Mouse (Mus musculus): Measurements from ENCODE around the gene Ifi203. TPM values are rescaled to one million over a fixed set of nuclear protein-coding genes. Genes with fewer than 3 reads are reported as not detected.
"Not testable (repeated sequence)": the region's sequence is repeated elsewhere in the genome, so short reads cannot be mapped to it uniquely, and the experiment has no call there.

Gene Ifi203
- total and polyA plus RNA-seq, 3 experiments: 3.3 to 12.3 (median 9.5) TPM

- not testable (repeated sequence) for DNase-seq
Observed at GRCm38 (mm10) chr1:173889741-173890140, 52.7 kb downstream of the Ifi203 start.

- not testable (repeated sequence) for DNase-seq
Observed at GRCm38 (mm10) chr1:173887026-173887787, 55.3 kb downstream of the Ifi203 start.

GRCm38 (mm10) chr1:173880004-173880666, 62.3 kb downstream of the Ifi203 start:
- DNase-seq: peak; percentile 4

GRCm38 (mm10) chr1:173879225-173879987, 63.1 kb downstream of the Ifi203 start:
- not testable (repeated sequence) for DNase-seq

- DNase-seq: not testable (repeated sequence)
Observed at GRCm38 (mm10) chr1:173878264-173878663, 64.2 kb downstream of the Ifi203 start.

GRCm38 (mm10) chr1:173877125-173877524, 65.3 kb downstream of the Ifi203 start:
- DNase-seq: not testable (repeated sequence)

Other genes starting within 250 kb of the Ifi203 start
- gene Ifi207, start 200.9 kb downstream of the Ifi203 start, total RNA-seq (2021): 1 to 10 TPM; 4.7 to 6.7 TPM
- 1.8 and 2.5 TPM in 2 replicates for gene Ifi207, start 200.9 kb downstream of the Ifi203 start, polyA plus RNA-seq (2012; rRNA removed)
- gene Ifi204, start 175.7 kb downstream of the Ifi203 start, total RNA-seq (2021): 1 to 10 TPM; 5.5 to 5.7 TPM
- gene Ifi204, start 175.7 kb downstream of the Ifi203 start, polyA plus RNA-seq (2012; rRNA removed): 0.50 and 0.63 TPM in 2 replicates
- 1 to 10 TPM; 2.2 to 3.4 TPM for gene Ifi211, start 29.6 kb downstream of the Ifi203 start, total RNA-seq (2021)
- 0.13 and 0.22 TPM in 2 replicates for gene Ifi211, start 29.6 kb downstream of the Ifi203 start, polyA plus RNA-seq (2012; rRNA removed)
- 10 to 100 TPM in 1 of 2 experiments, 1 to 10 TPM in 1; 9.9 to 15.1 TPM for gene Mndal, start 181 bp downstream of the Ifi203 start, total RNA-seq (2021)
- 0.44 and 1.2 TPM in 2 replicates for gene Mndal, start 181 bp downstream of the Ifi203 start, polyA plus RNA-seq (2012; rRNA removed)
- not detected for gene Ifi202b, start 40.1 kb upstream of the Ifi203 start, total RNA-seq (2021)
- gene Ifi202b, start 40.1 kb upstream of the Ifi203 start, polyA plus RNA-seq (2012; rRNA removed): not detected in 2 replicates
- gene Ifi205, start 89.1 kb upstream of the Ifi203 start, total RNA-seq (2021): 1 to 10 TPM; 6.7 to 8.6 TPM
- gene Ifi205, start 89.1 kb upstream of the Ifi203 start, polyA plus RNA-seq (2012; rRNA removed): 0.02 TPM in 1 of 2 replicates, not detected in the other
- gene Olfr433, start 98.0 kb upstream of the Ifi203 start, total RNA-seq (2021): not detected
- 0.13 TPM in 1 of 2 replicates, not detected in the other for gene Olfr433, start 98.0 kb upstream of the Ifi203 start, polyA plus RNA-seq (2012; rRNA removed)
- gene Olfr432, start 106.5 kb upstream of the Ifi203 start, total RNA-seq (2021): not detected
- gene Olfr432, start 106.5 kb upstream of the Ifi203 start, polyA plus RNA-seq (2012; rRNA removed): 0.15 TPM in 1 of 2 replicates, not detected in the other
- gene Olfr430, start 123.9 kb upstream of the Ifi203 start, total RNA-seq (2021): not detected
- gene Olfr430, start 123.9 kb upstream of the Ifi203 start, polyA plus RNA-seq (2012; rRNA removed): not detected in 2 replicates
- gene Olfr429, start 141.7 kb upstream of the Ifi203 start, total RNA-seq (2021): not detected
- not detected in 2 replicates for gene Olfr429, start 141.7 kb upstream of the Ifi203 start, polyA plus RNA-seq (2012; rRNA removed)
- not detected for gene Olfr427, start 154.2 kb upstream of the Ifi203 start, total RNA-seq (2021)
- not detected in 2 replicates for gene Olfr427, start 154.2 kb upstream of the Ifi203 start, polyA plus RNA-seq (2012; rRNA removed)
- not detected for gene Olfr231, start 178.5 kb upstream of the Ifi203 start, total RNA-seq (2021)
- not detected in 2 replicates for gene Olfr231, start 178.5 kb upstream of the Ifi203 start, polyA plus RNA-seq (2012; rRNA removed)
- gene Olfr424, start 188.8 kb upstream of the Ifi203 start, total RNA-seq (2021): not detected
- gene Olfr424, start 188.8 kb upstream of the Ifi203 start, polyA plus RNA-seq (2012; rRNA removed): not detected in 2 replicates
- gene Olfr420, start 213.0 kb upstream of the Ifi203 start, total RNA-seq (2021): not detected
- not detected in 2 replicates for gene Olfr420, start 213.0 kb upstream of the Ifi203 start, polyA plus RNA-seq (2012; rRNA removed)
- under 1 TPM; 0.46 to 0.52 TPM for gene Spta1, start 230.1 kb upstream of the Ifi203 start, total RNA-seq (2021)
- gene Spta1, start 230.1 kb upstream of the Ifi203 start, polyA plus RNA-seq (2012; rRNA removed): 0.02 TPM in 1 of 2 replicates, not detected in the other

Data from adrenal gland, adult 2 months (tissue).